Mouse (Mus musculus) hindbrain, embryonic 10.5 days (tissue): Measurements from ENCODE around the gene Rtp2. TPM values are rescaled to one million over a fixed set of nuclear protein-coding genes. Genes with fewer than 3 reads are reported as not detected.

Source experiments
- DNase-seq: peaks from one replicate; pipeline ENCODE4 v3.0.0-alpha.2; 2017; ENCODE audit warnings: low spot score
- H3K27ac ChIP-seq: fragments of 300-500 bp; sonication (generic); 2 replicates; pipeline ENCODE4 v1.5.1; 2016; ENCODE audit warnings: mild to moderate bottlenecking, moderate library complexity
- H3K27me3 ChIP-seq: fragments of 300-500 bp; sonication (generic); 2 replicates; pipeline ENCODE4 v1.6.1; 2016; ENCODE audit warnings: mild to moderate bottlenecking; ENCODE audit not compliant: poor library complexity, insufficient read depth, severe bottlenecking
- H3K36me3 ChIP-seq: fragments of 300-500 bp; sonication (generic); 2 replicates; pipeline ENCODE4 v1.6.1; 2016; ENCODE audit warnings: mild to moderate bottlenecking, moderate library complexity
- H3K4me1 ChIP-seq: fragments of 300-500 bp; sonication (generic); replicated peaks from 2 replicates; pipeline ENCODE4 v1.6.1; 2016; ENCODE audit warnings: mild to moderate bottlenecking
- H3K4me3 ChIP-seq: fragments of 300-500 bp; sonication (generic); 2 replicates; pipeline ENCODE4 v1.5.1; 2016; ENCODE audit warnings: mild to moderate bottlenecking, moderate library complexity
- H3K9me3 ChIP-seq: fragments of 300-500 bp; sonication (generic); 2 replicates; pipeline ENCODE4 v1.6.1; 2016; ENCODE audit warnings: mild to moderate bottlenecking, moderate library complexity
- WGBS: fragments of 180-500 bp; shearing (Covaris S2); methylation state at CpG from one replicate; pipeline ENCODE4 v1.1.7; 2016; 5-methylcytosine and 5-hydroxymethylcytosine counted together
- polyA plus RNA-seq: library from polyadenylated mRNA; unstranded; fragments of >200 nt; fragmentation: Nextera tagmentation; extraction: Ambion mirVana; gene quantifications from 2 replicates; pipeline ENCODE4 v1.2.1, GENCODE M21; 2016

Gene Rtp2
- polyA plus RNA-seq, 1 experiment from 2014 or later: not detected

- 0 out of 2 replicates have a peak overlapping the region, but pooled peaks have one; percentile 45 for H3K27ac ChIP-seq
- H3K9me3 ChIP-seq: no peaks in the 10 kb centered on the region
- WGBS: 22% methylated on average over 15 of the region's 15 CpGs
- H3K36me3 ChIP-seq: no peaks in the 10 kb centered on the region
- peaks cover 10% of the 10 kb centered on the region for H3K27me3 ChIP-seq
- peak; percentile 70 for DNase-seq
- peak overlapping the region; percentile 39 for H3K4me3 ChIP-seq
- H3K4me1 ChIP-seq: peaks cover 21% of the 10 kb centered on the region
Observed at GRCm38 (mm10) chr16:23897984-23898586, 34.1 kb downstream of the Rtp2 start.

GRCm38 (mm10) chr16:23897486-23897885 is 34.7 kb downstream of the Rtp2 start:
- DNase-seq: no peak
- H3K9me3 ChIP-seq: no peaks in the 10 kb centered on the region
- WGBS: 68% methylated on average over 5 of the region's 5 CpGs
- 0 out of 2 replicates have a peak overlapping the region, but pooled peaks have one; percentile 39 for H3K4me3 ChIP-seq
- H3K4me1 ChIP-seq: peaks cover 21% of the 10 kb centered on the region
- peaks cover 16% of the 10 kb centered on the region for H3K27me3 ChIP-seq
- no peaks in the 10 kb centered on the region for H3K36me3 ChIP-seq
- H3K27ac ChIP-seq: no peak overlapping the region

GRCm38 (mm10) chr16:23895135-23895534 is 37.1 kb downstream of the Rtp2 start:
- no peak overlapping the region for H3K27ac ChIP-seq
- peaks cover 39% of the 10 kb centered on the region for H3K27me3 ChIP-seq
- no peak overlapping the region for H3K4me3 ChIP-seq
- H3K36me3 ChIP-seq: no peaks in the 10 kb centered on the region
- no peaks in the 10 kb centered on the region for H3K9me3 ChIP-seq
- H3K4me1 ChIP-seq: peaks cover 27% of the 10 kb centered on the region
- no peak for DNase-seq
- WGBS: 83% methylated on average over 3 of the region's 3 CpGs

- WGBS: 6% methylated on average over 26 of the region's 26 CpGs
- peak within 1 kb of the TSS; percentile 37 for H3K4me3 ChIP-seq
- DNase-seq: peak; percentile 18
Observed at GRCm38 (mm10) chr16:23890636-23891035, 41.6 kb downstream of the Rtp2 start, which contains the start of gene Sst. Gene Sst (minus strand): TSS chr16:23890958.

GRCm38 (mm10) chr16:23890151-23890550 is 42.0 kb downstream of the Rtp2 start:
- peak; percentile 24 for DNase-seq
- Histone ChIP-seq H3K4me3 (peak overlapping the region; percentile 37), H3K4me1 (peaks cover 11% of the 10 kb centered on the region; the same call in 1 of the 2 replicates), H3K27ac (no peak overlapping the region), H3K27me3 (peaks cover 39% of the 10 kb centered on the region), H3K36me3 (no peaks in the 10 kb centered on the region), H3K9me3 (no peaks in the 10 kb centered on the region)
- 6% methylated on average over 9 of the region's 9 CpGs for WGBS

More at GRCm38 (mm10) chr16:23890636-23891035, 41.6 kb downstream of the Rtp2 start, which contains the start of gene Sst:
- Histone ChIP-seq H3K27me3 (peaks cover 39% of the 10 kb centered on the region), H3K4me1 (peaks cover 11% of the 10 kb centered on the region; the same call in 1 of the 2 replicates), H3K9me3 (no peaks in the 10 kb centered on the region), H3K27ac (no peak within 1 kb of the TSS), H3K36me3 (no peaks in the 10 kb centered on the region)

- Histone ChIP-seq H3K36me3 (no peaks in the 10 kb centered on the region), H3K4me1 (peaks cover 11% of the 10 kb centered on the region; the same call in 1 of the 2 replicates), H3K4me3 (no peak overlapping the region), H3K27me3 (peaks cover 36% of the 10 kb centered on the region), H3K9me3 (no peaks in the 10 kb centered on the region), H3K27ac (no peak overlapping the region)
- WGBS: 64% methylated on average over 10 of the region's 10 CpGs
- DNase-seq: no peak
Observed at GRCm38 (mm10) chr16:23887910-23888579, 44.1 kb downstream of the Rtp2 start.

- Histone ChIP-seq H3K27me3 (peaks cover 7% of the 10 kb centered on the region; the same call in 1 of the 2 replicates), H3K27ac (no peak overlapping the region), H3K36me3 (no peaks in the 10 kb centered on the region), H3K9me3 (no peaks in the 10 kb centered on the region), H3K4me1 (peaks cover 4% of the 10 kb centered on the region; the same call in 1 of the 2 replicates), H3K4me3 (no peak overlapping the region)
- WGBS: 87% methylated on average over 12 of the region's 12 CpGs
- DNase-seq: no peak
Observed at GRCm38 (mm10) chr16:23885098-23885497, 47.1 kb downstream of the Rtp2 start.

Other genes with a start within 250 kb of the Rtp2 start
- 101 and 111 TPM in 2 replicates for gene Sst, start 41.4 kb downstream of the Rtp2 start, polyA plus RNA-seq
- not detected in 2 replicates for gene Gm37419, start 56.1 kb upstream of the Rtp2 start, polyA plus RNA-seq
- 0.16 and 0.19 TPM in 2 replicates for gene Bcl6, start 56.5 kb upstream of the Rtp2 start, polyA plus RNA-seq